Mouse (Mus musculus): ENCODE results near the gene Gm39566. TPM values are rescaled to one million over a fixed set of nuclear protein-coding genes. Genes with fewer than 3 reads are reported as not detected.

The Gm39566 gene
- total and polyA plus RNA-seq, 3 experiments: 0.05 TPM; not detected in 2

- ATAC-seq (ENCODE audit: extremely low read depth, insufficient number of reproducible peaks, low FRiP score, poor library complexity, severe bottlenecking): no peak
Measured at GRCm38 (mm10) chr11:69835966-69836335, 20.9 kb upstream of the Gm39566 start.

GRCm38 (mm10) chr11:69835326-69835965 is 20.3 kb upstream of the Gm39566 start:
- peaks cover 50% of the 10 kb centered on the region for H3K27me3 ChIP-seq (ENCODE audit: insufficient read depth, low read length)
- H3K36me3 ChIP-seq (replicated peaks): peaks cover 8% of the 10 kb centered on the region
- peaks cover 67% of the 10 kb centered on the region for H3K4me1 ChIP-seq (ENCODE audit: insufficient read depth, low read depth, low read length)
- DNase-seq (ENCODE audit: low spot score) (no peak), ATAC-seq (ENCODE audit: extremely low read depth, insufficient number of reproducible peaks, low FRiP score, poor library complexity, severe bottlenecking) (no peak)
- H3K4me3 ChIP-seq (ENCODE audit: low read depth, low read length): no peak overlapping the region
- H3K9me3 ChIP-seq (replicated peaks): no peaks in the 10 kb centered on the region
- TF ChIP-seq TAL1 (conservative IDR thresholded peaks at IDR 0.05; ENCODE audit: low read depth, low read length) (no peak), GATA1 (IDR thresholded peaks at IDR 0.05; ENCODE audit: borderline replicate concordance, low read length) (no peak)

More at GRCm38 (mm10) chr11:69835966-69836335, 20.9 kb upstream of the Gm39566 start:
- Histone ChIP-seq H3K4me3 (ENCODE audit: low read depth, low read length) (no peak overlapping the region), H3K27me3 (ENCODE audit: insufficient read depth, low read length) (peaks cover 48% of the 10 kb centered on the region), H3K4me1 (ENCODE audit: insufficient read depth, low read depth, low read length) (peaks cover 65% of the 10 kb centered on the region), H3K9me3 (replicated peaks) (no peaks in the 10 kb centered on the region), H3K36me3 (replicated peaks) (peaks cover 9% of the 10 kb centered on the region)
- DNase-seq (ENCODE audit: low spot score): no peak
- TF ChIP-seq POLR2AphosphoS5 (IDR thresholded peaks at IDR 0.05; ENCODE audit: insufficient replicate concordance, low read depth, low read length): no peak
- no peak for TF ChIP-seq CTCF (IDR thresholded peaks at IDR 0.05; ENCODE audit: low read depth, low read length)
- no peak for TF ChIP-seq TAL1 (conservative IDR thresholded peaks at IDR 0.05; ENCODE audit: low read depth, low read length)
- no peak for TF ChIP-seq GATA1 (IDR thresholded peaks at IDR 0.05; ENCODE audit: borderline replicate concordance, low read length)
- TF ChIP-seq GATA2 (IDR thresholded peaks at IDR 0.05; ENCODE audit: borderline replicate concordance, low read depth, low read length): no peak

GRCm38 (mm10) chr11:69834001-69834549 is 19.0 kb upstream of the Gm39566 start:
- DNase-seq (ENCODE audit: low spot score) (no peak), ATAC-seq (ENCODE audit: extremely low read depth, insufficient number of reproducible peaks, low FRiP score, poor library complexity, severe bottlenecking) (no peak)
- TF ChIP-seq POLR2AphosphoS5 (IDR thresholded peaks at IDR 0.05; ENCODE audit: insufficient replicate concordance, low read depth, low read length) (no peak), GATA1 (IDR thresholded peaks at IDR 0.05; ENCODE audit: borderline replicate concordance, low read length) (no peak), GATA2 (IDR thresholded peaks at IDR 0.05; ENCODE audit: borderline replicate concordance, low read depth, low read length) (no peak), TAL1 (conservative IDR thresholded peaks at IDR 0.05; ENCODE audit: low read depth, low read length) (no peak), CTCF (IDR thresholded peaks at IDR 0.05; ENCODE audit: low read depth, low read length) (no peak)
- Histone ChIP-seq H3K4me3 (ENCODE audit: low read depth, low read length) (peak overlapping the region; percentile 67), H3K27me3 (ENCODE audit: insufficient read depth, low read length) (peaks cover 55% of the 10 kb centered on the region), H3K36me3 (replicated peaks) (peaks cover 4% of the 10 kb centered on the region), H3K9me3 (replicated peaks) (no peaks in the 10 kb centered on the region), H3K4me1 (ENCODE audit: insufficient read depth, low read depth, low read length) (peaks cover 57% of the 10 kb centered on the region)

GRCm38 (mm10) chr11:69833554-69833953 is 18.5 kb upstream of the Gm39566 start:
- no peaks in the 10 kb centered on the region for H3K9me3 ChIP-seq (replicated peaks)
- H3K36me3 ChIP-seq (replicated peaks): peaks cover 8% of the 10 kb centered on the region
- TF ChIP-seq GATA1 (IDR thresholded peaks at IDR 0.05; ENCODE audit: borderline replicate concordance, low read length) (no peak), TAL1 (conservative IDR thresholded peaks at IDR 0.05; ENCODE audit: low read depth, low read length) (no peak), GATA2 (IDR thresholded peaks at IDR 0.05; ENCODE audit: borderline replicate concordance, low read depth, low read length) (no peak), POLR2AphosphoS5 (IDR thresholded peaks at IDR 0.05; ENCODE audit: insufficient replicate concordance, low read depth, low read length) (no peak), CTCF (IDR thresholded peaks at IDR 0.05; ENCODE audit: low read depth, low read length) (no peak)
- peaks cover 54% of the 10 kb centered on the region for H3K4me1 ChIP-seq (ENCODE audit: insufficient read depth, low read depth, low read length)
- peak overlapping the region; percentile 67 for H3K4me3 ChIP-seq (ENCODE audit: low read depth, low read length)
- DNase-seq (ENCODE audit: low spot score): no peak
- no peak for ATAC-seq (ENCODE audit: extremely low read depth, insufficient number of reproducible peaks, low FRiP score, poor library complexity, severe bottlenecking)
- H3K27me3 ChIP-seq (ENCODE audit: insufficient read depth, low read length): peaks cover 60% of the 10 kb centered on the region

DNA sequence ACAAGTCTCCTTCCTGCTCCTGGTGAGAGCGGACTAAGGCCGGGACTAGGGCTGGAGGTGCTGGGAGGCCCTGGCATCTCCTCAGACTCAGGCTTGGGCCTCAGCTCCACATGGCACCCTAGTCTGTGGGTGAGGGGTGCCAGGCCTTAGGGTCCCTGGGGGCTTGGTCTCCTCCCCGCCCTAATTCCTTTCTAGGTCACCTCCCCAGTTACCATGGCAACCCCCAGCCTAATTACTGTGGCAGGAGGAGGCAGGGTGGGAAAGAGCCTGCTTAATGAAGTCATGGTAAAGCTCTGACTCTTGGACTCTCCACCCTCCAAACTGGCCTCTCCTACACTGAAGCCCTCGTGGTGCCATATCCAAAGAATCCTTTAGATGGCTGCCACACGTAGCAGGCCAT is 13.7 kb upstream of the Gm39566 start:
- H3K4me1 ChIP-seq (ENCODE audit: insufficient read depth, low read depth, low read length): peaks cover 16% of the 10 kb centered on the region
- H3K4me3 ChIP-seq (ENCODE audit: low read depth, low read length): no peak overlapping the region
- H3K9me3 ChIP-seq (replicated peaks): peaks cover 10% of the 10 kb centered on the region
- DNase-seq (ENCODE audit: low spot score) (no peak), ATAC-seq (ENCODE audit: extremely low read depth, insufficient number of reproducible peaks, low FRiP score, poor library complexity, severe bottlenecking) (no peak)
- peaks cover 59% of the 10 kb centered on the region for H3K27me3 ChIP-seq (ENCODE audit: insufficient read depth, low read length)
- TF ChIP-seq POLR2AphosphoS5 (IDR thresholded peaks at IDR 0.05; ENCODE audit: insufficient replicate concordance, low read depth, low read length) (no peak), TAL1 (conservative IDR thresholded peaks at IDR 0.05; ENCODE audit: low read depth, low read length) (no peak), CTCF (IDR thresholded peaks at IDR 0.05; ENCODE audit: low read depth, low read length) (no peak), GATA2 (IDR thresholded peaks at IDR 0.05; ENCODE audit: borderline replicate concordance, low read depth, low read length) (no peak), GATA1 (IDR thresholded peaks at IDR 0.05; ENCODE audit: borderline replicate concordance, low read length) (no peak)
- peaks cover 46% of the 10 kb centered on the region for H3K36me3 ChIP-seq (replicated peaks)

DNA sequence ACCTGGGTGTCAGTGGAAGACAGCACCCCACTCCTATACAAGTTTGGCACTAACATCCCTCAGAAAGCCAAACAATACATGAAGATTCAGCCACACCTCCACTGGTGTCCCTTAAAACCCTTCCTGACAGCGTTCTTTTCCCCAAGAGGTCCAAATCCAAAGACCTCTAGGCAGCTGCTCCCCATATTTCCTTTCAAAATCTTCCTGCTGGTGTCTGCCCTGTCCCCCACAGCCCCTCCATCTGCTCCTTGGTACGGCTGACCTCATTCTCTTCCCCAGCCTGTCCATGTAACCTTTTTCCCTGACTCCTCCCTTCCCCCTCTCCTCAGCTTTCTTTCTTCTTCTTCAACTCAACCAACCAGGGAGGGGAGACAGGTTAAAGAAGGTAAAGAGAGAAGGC is 8.4 kb upstream of the Gm39566 start:
- TF ChIP-seq POLR2AphosphoS5 (IDR thresholded peaks at IDR 0.05; ENCODE audit: insufficient replicate concordance, low read depth, low read length): no peak
- TF ChIP-seq GATA1 (IDR thresholded peaks at IDR 0.05; ENCODE audit: borderline replicate concordance, low read length): no peak
- no peak for TF ChIP-seq GATA2 (IDR thresholded peaks at IDR 0.05; ENCODE audit: borderline replicate concordance, low read depth, low read length)
- no peak for TF ChIP-seq CTCF (IDR thresholded peaks at IDR 0.05; ENCODE audit: low read depth, low read length)
- no peak for TF ChIP-seq TAL1 (conservative IDR thresholded peaks at IDR 0.05; ENCODE audit: low read depth, low read length)
- no peaks in the 10 kb centered on the region; the same call in 1 of the 2 replicates for H3K4me1 ChIP-seq (ENCODE audit: insufficient read depth, low read depth, low read length)
- no peak overlapping the region for H3K4me3 ChIP-seq (ENCODE audit: low read depth, low read length)
- peaks cover 37% of the 10 kb centered on the region for H3K36me3 ChIP-seq (replicated peaks)
- ATAC-seq (ENCODE audit: extremely low read depth, insufficient number of reproducible peaks, low FRiP score, poor library complexity, severe bottlenecking): no peak
- H3K9me3 ChIP-seq (replicated peaks): peaks cover 10% of the 10 kb centered on the region
- DNase-seq (ENCODE audit: low spot score): no peak
- peaks cover 49% of the 10 kb centered on the region for H3K27me3 ChIP-seq (ENCODE audit: insufficient read depth, low read length)

Data from G1E (cell line).